Mouse (Mus musculus) cerebellum, adult 2 months (tissue): ENCODE data around the gene Serpine2. TPM values are rescaled to one million over a fixed set of nuclear protein-coding genes. Genes with fewer than 3 reads are reported as not detected.

Source experiments
- DNase-seq, 2 experiments: peaks; one replicate each; pipeline ENCODE4 v3.0.0; 2021
- H3K27ac ChIP-seq: fragments of 200-500 bp; 2 replicates; pipeline ENCODE4 v1.5.1; 2012; ENCODE audit warnings: low read length, control low read depth, inconsistent platforms; ENCODE audit not compliant: insufficient read depth
- H3K27me3 ChIP-seq: fragments of 200-500 bp; 2 replicates; pipeline ENCODE4 v1.6.1; 2012; ENCODE audit warnings: inconsistent platforms, mild to moderate bottlenecking, low read length, moderate library complexity; ENCODE audit not compliant: control insufficient read depth, insufficient read depth
- H3K4me1 ChIP-seq: fragments of 200-500 bp; 2 replicates; pipeline ENCODE4 v1.6.1; 2011; ENCODE audit warnings: low read length; ENCODE audit not compliant: control insufficient read depth, insufficient read depth
- H3K4me3 ChIP-seq: fragments of 200-500 bp; replicated peaks from 2 replicates; pipeline ENCODE3; 2011; ENCODE audit warnings: mild to moderate bottlenecking, low read depth, low read length, control low read depth; ENCODE audit not compliant: insufficient read depth
- CTCF ChIP-seq: fragments of 200-500 bp; IDR thresholded peaks from 2 replicates; pipeline ENCODE4 v1.5.1; 2011; ENCODE audit warnings: low read depth, mild to moderate bottlenecking, control low read depth, low read length, moderate library complexity, borderline replicate concordance; ENCODE audit not compliant: insufficient read depth
- POLR2A ChIP-seq: fragments of 200-500 bp; IDR thresholded peaks from 2 replicates; pipeline ENCODE4 v1.6.1; 2011; ENCODE audit warnings: low read length, control low read depth, borderline replicate concordance; ENCODE audit not compliant: insufficient read depth
- WGBS: fragments of 180-500 bp; shearing (Covaris S2); methylation state at CpG from one replicate; pipeline ENCODE4 v1.1.7; 2018; 5-methylcytosine and 5-hydroxymethylcytosine counted together
- polyA plus RNA-seq: library from polyadenylated mRNA; depleted of rRNA; stranded (reverse); fragments of >200 nt; gene quantifications from 2 replicates; pipeline ENCODE4 v1.2.3, GENCODE M21; 2012; rRNA removed

The Serpine2 gene
- polyA plus RNA-seq, result 120 and 141 TPM in 2 replicates

DNA sequence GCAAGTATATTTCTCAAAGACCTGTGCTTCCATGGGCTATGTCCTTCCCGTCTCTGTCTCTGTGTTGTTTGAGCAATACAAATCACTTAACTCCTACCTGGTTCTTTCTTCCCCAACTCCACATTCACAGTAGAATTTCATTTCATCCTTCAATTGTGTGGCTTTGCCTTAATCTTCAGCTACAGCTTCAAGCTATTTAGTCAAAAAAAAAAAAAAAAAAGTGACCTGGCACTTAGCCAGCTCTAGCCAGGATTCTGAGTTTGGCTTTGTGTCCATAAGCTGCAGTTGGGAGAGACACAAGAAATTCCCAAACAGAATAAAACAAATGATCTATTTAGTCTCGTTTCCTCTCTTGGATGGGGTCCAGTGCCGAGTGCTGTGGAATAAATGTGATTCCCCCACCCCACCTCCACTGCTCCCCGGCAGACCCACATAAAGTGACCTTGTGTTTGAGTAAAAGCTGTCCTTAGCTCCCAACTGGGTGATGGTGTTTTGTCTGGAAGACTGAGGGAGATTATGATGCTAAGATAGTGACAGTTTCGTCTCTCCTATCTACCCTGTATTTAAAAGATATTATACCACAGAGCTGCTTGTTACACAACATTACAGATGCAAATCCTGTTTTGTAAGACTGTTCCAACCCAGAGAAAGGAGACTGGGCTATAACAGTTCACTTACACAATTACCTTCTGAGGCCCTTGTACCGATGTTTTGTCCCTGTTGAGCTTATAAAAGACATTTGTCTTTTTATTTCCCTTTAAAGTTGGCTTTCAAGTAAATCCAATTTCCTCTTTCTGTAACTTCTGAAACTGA is at the start of gene Serpine2:
TSS of gene Serpine2 (minus strand) at position 51 of the 813 bp plus-strand sequence.
- WGBS, result 27% methylated on average over 6 of the region's 6 CpGs

DNA sequence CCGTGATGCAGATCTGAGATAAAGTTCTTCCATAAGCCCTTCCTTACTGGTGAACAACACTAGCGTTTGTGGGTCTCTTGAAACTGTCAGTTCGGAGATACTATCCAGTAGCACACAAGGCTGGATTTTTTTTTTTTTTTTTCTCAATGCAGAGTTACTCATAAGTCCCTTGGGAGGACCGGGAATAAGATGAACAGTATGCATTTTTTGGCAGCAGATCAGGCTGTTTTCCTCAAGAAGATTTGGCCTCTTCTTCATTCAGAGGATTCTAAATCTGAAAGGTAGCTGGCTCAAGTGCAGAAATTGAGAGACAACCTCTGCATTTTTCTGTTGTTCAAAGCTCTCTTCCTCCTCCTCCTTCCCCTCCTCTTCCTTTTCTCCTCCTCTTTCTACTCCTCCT is 46.8 kb upstream of the Serpine2 start:
- no peaks in the 10 kb centered on the region for H3K27me3 ChIP-seq
- no peak overlapping the region for H3K4me3 ChIP-seq
- no peak for DNase-seq
- H3K4me1 ChIP-seq, result no peaks in the 10 kb centered on the region
- 58% methylated on average over 4 of the region's 4 CpGs for WGBS
- no peak overlapping the region for H3K27ac ChIP-seq
- no peak for TF ChIP-seq CTCF
- TF ChIP-seq POLR2A, result no peak

More for the DNA sequence above, at the start of gene Serpine2:
- TF ChIP-seq POLR2A (no peak), CTCF (no peak)
- Histone ChIP-seq H3K4me1 (no peaks in the 10 kb centered on the region), H3K27me3 (no peaks in the 10 kb centered on the region; the same call in 1 of the 2 replicates), H3K4me3 (no peak within 1 kb of the TSS), H3K27ac (no peak within 1 kb of the TSS; the same call in 1 of the 2 replicates)
- no peak for DNase-seq

DNA sequence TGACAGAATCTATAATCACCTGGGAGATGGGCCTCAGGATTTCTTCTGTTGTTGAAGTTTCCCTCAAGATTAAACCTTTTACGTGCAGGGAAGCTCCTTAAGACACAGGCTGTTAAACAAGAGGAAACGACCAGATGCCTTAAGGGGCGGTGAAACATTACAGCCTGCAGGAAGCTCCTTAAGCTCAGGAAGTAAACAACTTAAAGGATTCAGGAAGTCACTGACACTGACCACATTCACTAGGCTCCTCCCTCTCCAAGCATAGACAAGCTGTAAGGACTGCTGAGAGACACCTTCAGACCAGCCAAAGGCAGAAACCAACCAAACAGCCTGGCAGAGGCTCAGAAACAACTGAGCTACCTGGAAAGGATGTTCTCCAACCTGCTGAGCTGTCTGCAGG is 44.3 kb upstream of the Serpine2 start:
- H3K27ac ChIP-seq, result no peak overlapping the region
- no peak overlapping the region for H3K4me3 ChIP-seq
- 75% methylated on average over 3 of the region's 3 CpGs for WGBS
- no peak for TF ChIP-seq POLR2A
- no peak for TF ChIP-seq CTCF
- DNase-seq, result no peak
- no peaks in the 10 kb centered on the region for H3K27me3 ChIP-seq
- H3K4me1 ChIP-seq, result no peaks in the 10 kb centered on the region

DNA sequence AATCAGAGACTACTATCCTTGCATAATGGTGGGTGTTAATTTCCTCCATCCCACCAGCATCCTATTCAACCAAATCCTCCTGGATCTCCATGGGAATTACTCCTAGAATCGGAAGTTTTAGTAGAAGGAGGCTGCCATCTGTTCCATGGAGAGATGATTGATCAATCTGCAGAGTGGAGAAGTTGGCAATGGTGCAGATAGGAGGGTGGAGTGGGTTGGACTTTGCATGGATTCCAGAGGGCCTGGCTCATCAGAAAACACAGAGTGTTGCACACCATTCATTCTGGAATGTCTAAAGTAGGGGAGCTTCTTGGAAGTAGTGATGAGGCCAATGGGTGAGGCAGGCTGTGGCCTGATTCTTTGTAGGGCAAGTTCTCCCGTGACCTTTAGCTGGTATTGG is 41.9 kb upstream of the Serpine2 start:
- Histone ChIP-seq H3K27ac (no peak overlapping the region), H3K4me1 (no peaks in the 10 kb centered on the region), H3K4me3 (no peak overlapping the region), H3K27me3 (no peaks in the 10 kb centered on the region)
- WGBS, result 55% methylated on average over 2 of the region's 2 CpGs
- DNase-seq, result no peak
- TF ChIP-seq POLR2A, result no peak
- no peak for TF ChIP-seq CTCF

DNA sequence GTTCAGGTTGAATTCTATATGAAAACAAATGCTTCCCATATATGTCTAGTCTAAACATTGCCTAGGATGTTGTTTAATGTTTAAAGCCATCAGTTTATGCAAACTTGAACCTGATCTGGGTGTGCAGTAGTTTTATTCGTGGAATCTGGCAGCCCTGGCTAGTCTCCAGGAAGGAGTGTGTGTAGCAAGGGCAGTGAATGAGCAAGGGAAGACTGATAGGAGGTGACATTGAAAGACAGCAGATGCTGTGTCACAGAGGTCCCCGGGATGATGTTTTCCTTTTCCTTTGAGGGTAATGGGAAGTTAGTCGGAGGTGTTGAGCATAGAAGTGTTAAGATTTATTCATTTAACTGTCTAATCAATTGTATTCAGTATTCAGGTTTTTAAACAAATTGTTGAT is 21.7 kb upstream of the Serpine2 start:
- Histone ChIP-seq H3K27me3 (no peaks in the 10 kb centered on the region), H3K4me3 (no peak overlapping the region), H3K27ac (no peak overlapping the region), H3K4me1 (no peaks in the 10 kb centered on the region)
- no peak for DNase-seq
- WGBS, result 44% methylated on average over 3 of the region's 3 CpGs
- TF ChIP-seq POLR2A (no peak), CTCF (no peak)

DNA sequence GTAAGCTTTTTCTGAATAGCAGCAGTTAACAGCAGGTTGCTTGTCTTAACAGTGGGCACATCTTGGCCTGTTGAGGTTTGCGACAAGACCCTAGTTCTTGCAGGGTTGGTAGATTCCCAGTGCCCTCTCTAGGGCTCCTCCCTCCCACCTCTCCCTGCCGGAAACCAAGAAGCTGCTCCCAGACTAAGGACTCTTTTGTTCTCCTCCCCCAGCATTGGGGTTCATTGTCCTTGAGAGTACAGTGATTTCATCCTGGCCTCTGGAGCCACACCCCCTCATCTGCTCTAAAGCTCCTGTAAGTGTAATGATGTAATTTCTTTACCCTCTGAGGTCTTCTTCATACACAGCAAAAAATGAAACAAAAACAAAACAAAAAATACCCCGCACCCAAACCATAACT is 13.8 kb upstream of the Serpine2 start:
- Histone ChIP-seq H3K4me3 (no peak overlapping the region), H3K27ac (no peak overlapping the region), H3K4me1 (no peaks in the 10 kb centered on the region), H3K27me3 (no peaks in the 10 kb centered on the region)
- no peak for TF ChIP-seq CTCF
- TF ChIP-seq POLR2A, result no peak
- no peak for DNase-seq
- WGBS, result 56% methylated on average over 3 of the region's 3 CpGs

DNA sequence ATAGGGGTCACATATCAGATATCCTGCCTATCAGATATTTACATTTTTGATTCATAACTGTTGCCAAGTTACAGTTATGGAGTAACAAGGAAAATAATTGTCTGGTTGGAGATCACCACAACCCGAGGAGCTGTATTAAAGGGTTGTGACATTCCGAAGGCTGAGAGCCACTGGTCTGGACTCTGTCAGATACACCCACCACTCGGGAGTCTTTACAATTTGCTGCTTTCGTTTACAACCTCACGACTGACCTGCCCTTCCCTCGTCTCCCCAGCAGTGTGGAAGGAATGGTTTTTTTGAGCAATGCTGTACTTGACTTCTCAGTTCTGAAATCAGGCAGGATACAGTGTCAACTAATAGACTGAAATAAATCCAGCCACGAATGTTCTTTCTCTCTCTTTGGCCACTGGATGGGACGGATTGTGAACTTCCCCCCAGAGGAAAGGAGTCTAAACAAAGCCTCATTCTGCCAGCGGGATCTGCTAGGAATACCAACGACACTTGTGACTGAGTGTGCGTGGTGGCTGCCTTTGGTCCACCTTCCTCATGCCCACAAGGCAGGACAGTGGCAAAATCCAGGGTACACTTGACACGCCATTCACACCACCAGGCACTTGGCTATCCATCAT is 455 bp downstream of the Serpine2 start:
- 38% methylated on average over 12 of the region's 12 CpGs for WGBS
- no peak for TF ChIP-seq CTCF
- TF ChIP-seq POLR2A, result no peak
- Histone ChIP-seq H3K27ac (no peak overlapping the region; the same call in 1 of the 2 replicates), H3K4me3 (no peak overlapping the region), H3K27me3 (no peaks in the 10 kb centered on the region; the same call in 1 of the 2 replicates), H3K4me1 (no peaks in the 10 kb centered on the region)
- DNase-seq, result no peak

DNA sequence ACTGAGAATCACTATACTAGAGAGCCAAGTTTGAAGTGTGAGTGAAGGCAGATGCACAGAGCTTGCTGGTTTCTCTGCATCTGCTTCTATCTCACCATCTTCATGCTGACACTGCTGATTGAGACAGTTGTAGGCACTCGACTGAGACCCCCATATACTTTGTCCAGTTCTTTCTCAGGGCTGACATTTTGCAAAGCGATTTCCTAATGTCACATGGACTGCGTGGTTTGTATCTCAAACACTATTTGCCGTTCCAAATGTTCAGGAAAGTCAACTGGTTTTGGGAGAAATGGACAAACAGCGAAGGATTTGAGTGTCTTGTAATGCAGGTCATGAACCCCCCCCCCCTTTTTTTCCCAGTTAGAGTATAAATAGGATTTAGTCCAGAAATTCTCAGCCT is 1.0 kb downstream of the Serpine2 start:
- H3K4me3 ChIP-seq, result no peak overlapping the region
- no peaks in the 10 kb centered on the region for H3K4me1 ChIP-seq
- H3K27me3 ChIP-seq, result no peaks in the 10 kb centered on the region; the same call in 1 of the 2 replicates
- no peak for TF ChIP-seq POLR2A
- TF ChIP-seq CTCF, result no peak
- no peak overlapping the region for H3K27ac ChIP-seq
- no peak for DNase-seq
- 84% methylated on average over 5 of the region's 5 CpGs for WGBS
